Mouse (Mus musculus) heart, adult 2 months (tissue): Measurements from ENCODE around the gene Cavin2.

Experiments
- CTCF ChIP-seq: fragments of 200-600 bp; IDR thresholded peaks from 2 replicates; pipeline ENCODE4 v1.8.1; 2022; ENCODE audit warnings: antibody characterized with exemption, mild to moderate bottlenecking, moderate library complexity
- EP300 ChIP-seq: fragments of 200-500 bp; IDR thresholded peaks from 2 replicates; pipeline ENCODE4 v1.6.1; 2011; ENCODE audit warnings: low read depth, low read length, control low read depth; ENCODE audit not compliant: insufficient read depth

- TF ChIP-seq CTCF (no peak), EP300 (no peak)
These were observed 60.5 kb downstream of the Cavin2 start for GRCm38 (mm10) chr1:51349291-51349967.
